Mouse (Mus musculus): ENCODE measurements around the gene Psmb2. TPM values are rescaled to one million over a fixed set of nuclear protein-coding genes. Genes with fewer than 3 reads are reported as not detected.
A peak's percentile ranks its signal among the peaks of the same experiment; 100 is the strongest.

The Psmb2 gene
- total RNA-seq (2017), result 38.3 and 42.8 TPM in 2 replicates

DNA sequence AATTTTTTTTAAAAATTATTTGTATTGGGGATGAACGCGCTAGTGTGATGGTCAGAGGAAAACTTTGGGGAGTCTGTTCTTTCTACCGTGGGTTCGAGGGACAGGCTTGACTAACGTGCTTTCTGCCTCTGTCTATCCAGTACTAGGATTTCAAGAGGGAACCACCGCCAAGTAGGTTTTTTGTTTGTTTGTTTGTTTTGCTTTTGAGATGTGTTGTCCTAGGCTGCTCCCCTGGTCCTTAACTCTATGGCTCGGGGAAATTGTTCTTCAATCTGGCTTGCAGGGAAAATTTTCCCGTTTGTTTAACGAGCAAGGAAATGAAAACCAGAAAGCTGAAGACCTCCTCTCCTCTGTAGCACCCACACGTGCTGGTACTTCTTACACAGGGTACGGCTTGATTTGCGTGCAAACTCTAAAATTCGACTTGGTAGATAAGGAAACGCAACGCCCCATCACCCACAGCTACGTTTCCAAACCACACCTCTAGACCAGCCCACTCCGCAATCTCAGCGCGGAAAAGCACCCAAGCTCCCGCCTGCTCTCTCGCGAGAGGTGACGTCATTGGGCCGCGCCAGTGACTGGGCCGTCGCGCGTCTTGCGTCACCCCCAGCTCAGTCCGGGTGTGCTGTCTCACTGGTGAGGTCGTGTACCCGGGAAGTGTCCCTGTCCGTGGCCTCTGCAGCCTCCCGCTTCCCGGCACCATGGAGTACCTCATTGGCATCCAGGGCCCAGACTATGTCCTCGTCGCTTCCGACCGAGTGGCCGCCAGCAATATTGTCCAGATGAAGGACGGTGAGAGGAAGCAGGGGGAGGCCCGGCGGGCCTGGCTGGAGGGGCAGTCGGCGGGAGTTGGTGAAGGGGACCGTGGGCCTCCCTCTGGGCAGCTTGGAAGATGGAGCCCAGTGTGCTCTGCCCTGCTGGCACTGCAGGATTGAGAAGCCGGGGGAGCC is at the start of gene Psmb2:
Gene Psmb2, plus strand, starts transcription at position 577 of the 950 bp plus-strand sequence.
- peak; percentile 97 for ATAC-seq (ENCODE audit: extremely low read depth, insufficient number of reproducible peaks, low FRiP score, poor library complexity, severe bottlenecking)

DNA sequence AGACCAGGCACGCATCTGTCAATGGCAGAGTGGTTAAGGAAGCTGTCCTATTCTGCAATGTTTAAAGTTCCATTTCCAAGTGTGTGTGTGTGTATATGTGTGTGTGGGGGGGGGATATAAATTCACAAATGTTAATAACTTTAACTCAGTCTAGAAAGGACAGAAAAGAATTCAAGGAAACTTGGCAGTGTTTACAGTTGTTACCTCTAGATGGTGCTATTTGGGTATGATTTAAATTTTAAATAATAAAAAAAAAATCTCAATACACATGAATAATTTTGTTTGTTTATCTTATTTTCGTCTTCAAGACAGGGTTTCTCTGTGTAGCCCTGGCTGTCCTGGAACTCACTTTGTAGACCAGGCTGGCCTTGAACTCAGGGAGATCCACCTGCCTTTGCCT is 45.5 kb upstream of the Psmb2 start:
- ATAC-seq (ENCODE audit: extremely low read depth, insufficient number of reproducible peaks, low FRiP score, poor library complexity, severe bottlenecking), result no peak

DNA sequence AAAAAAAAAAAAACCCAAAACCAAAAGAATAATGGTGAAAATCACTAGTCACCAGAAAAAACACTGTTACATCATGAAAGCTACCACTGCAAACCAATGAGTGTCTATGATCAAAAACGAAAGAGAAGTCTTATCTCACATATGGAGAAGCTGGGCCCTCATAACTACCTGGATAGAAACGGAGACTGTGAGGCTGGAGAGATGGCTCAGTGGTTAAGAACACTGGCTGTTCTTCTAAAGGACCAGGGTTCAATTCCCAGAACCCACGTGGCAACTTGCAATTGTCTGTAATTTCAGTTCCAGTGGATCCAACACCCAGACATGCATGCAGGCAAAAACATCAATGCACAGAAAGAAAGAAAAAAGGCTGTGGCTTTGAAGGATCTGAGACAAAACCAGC is 44.8 kb upstream of the Psmb2 start:
- no peak for ATAC-seq (ENCODE audit: extremely low read depth, insufficient number of reproducible peaks, low FRiP score, poor library complexity, severe bottlenecking)

DNA sequence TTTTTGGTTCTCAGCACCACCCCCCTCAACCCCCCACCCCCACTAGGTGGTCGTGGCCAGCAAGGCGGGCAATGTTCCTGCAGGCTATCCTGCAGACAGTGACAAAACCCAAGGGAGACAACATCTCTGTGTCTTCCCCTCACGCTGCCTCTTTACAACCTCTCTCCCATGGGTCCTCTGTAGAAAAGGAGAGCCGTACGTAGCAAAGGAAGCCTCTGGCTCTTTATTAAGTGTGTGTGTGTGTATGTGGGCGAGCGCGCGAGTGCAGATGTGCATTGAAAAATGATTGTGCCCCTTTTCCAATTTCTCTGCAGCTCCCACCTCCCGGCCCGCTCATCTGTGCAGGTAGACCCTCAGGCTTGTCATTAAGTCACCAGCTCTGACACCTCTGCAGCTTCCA is 41.1 kb upstream of the Psmb2 start:
- ATAC-seq (ENCODE audit: extremely low read depth, insufficient number of reproducible peaks, low FRiP score, poor library complexity, severe bottlenecking), result no peak

DNA sequence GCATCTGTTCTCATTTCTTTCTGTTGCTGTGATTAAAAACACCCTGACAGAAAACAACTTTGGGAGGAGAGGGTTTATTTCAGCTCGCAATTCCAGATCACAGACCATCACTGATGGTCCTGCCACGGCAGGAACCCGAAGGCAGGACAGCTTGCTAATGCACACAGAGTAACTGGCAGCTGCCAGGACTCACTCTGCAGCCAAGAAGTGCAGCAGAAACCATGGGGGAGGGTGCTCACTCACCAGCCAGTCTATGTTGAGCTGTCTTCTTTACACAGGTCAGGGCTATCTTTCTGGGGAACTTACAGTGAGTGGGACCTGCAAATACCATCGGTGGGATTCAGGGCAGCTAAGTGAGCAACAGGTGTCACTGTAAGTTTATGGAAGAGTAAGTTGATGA is 40.0 kb upstream of the Psmb2 start:
- no peak for ATAC-seq (ENCODE audit: extremely low read depth, insufficient number of reproducible peaks, low FRiP score, poor library complexity, severe bottlenecking)

DNA sequence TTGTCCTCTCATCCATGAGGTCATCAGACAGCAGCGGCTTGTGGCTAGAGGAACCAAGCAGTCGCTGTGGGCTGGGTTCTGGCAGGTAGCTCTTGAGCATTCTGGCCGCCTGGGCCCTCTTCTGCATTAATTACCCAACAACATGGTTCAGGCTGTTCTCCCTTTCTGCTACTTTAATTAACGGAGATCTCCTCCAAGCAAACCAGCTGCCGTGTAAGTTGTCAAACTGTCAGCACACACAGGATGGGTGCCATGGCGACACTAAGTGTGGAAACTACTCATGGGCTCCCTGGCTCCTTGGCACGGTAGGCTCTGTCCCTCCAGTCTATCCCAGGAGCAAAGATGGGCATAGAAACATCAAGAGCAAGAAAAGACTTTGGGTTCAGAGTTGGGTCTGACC is 38.1 kb upstream of the Psmb2 start:
- no peak for ATAC-seq (ENCODE audit: extremely low read depth, insufficient number of reproducible peaks, low FRiP score, poor library complexity, severe bottlenecking)

DNA sequence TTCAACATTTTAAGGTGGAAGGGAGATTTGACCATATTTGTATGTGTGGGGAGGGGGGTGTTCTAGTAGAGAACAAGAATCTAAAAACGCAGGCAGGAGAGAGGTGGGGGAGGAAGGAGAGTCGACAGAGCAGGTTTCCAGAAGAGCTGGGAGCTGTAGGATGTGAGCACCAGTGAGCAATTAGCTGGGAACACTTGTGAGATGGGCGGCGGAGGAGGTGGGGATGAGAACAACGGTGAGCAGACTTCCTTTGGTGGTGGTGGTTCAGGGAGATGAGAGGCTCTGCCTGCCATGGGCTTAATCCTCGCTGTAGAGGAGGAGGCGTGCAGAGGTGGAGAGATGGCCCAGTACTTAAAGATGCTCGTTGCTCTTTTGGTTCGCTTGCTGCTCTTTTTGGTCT is 35.5 kb upstream of the Psmb2 start:
- no peak for ATAC-seq (ENCODE audit: extremely low read depth, insufficient number of reproducible peaks, low FRiP score, poor library complexity, severe bottlenecking)

DNA sequence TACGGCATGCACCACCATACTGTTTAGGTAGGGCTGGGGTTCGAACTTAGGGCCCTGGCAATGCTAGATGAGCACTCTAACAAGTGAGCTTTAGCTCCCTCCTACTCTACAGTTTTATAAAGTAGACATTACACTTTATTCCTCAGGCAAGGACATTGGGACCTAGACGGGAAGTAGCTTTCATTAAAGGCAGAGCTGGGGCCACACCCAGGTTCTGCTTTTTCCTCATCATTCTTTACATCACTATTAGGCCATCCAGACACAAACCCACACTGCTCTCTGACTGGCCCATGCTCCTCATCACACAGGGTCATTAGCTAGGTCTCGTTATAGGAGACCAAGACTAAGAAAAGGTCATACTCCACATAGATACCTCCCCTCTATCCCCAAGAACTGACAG is 33.6 kb upstream of the Psmb2 start:
- ATAC-seq (ENCODE audit: extremely low read depth, insufficient number of reproducible peaks, low FRiP score, poor library complexity, severe bottlenecking), result no peak

DNA sequence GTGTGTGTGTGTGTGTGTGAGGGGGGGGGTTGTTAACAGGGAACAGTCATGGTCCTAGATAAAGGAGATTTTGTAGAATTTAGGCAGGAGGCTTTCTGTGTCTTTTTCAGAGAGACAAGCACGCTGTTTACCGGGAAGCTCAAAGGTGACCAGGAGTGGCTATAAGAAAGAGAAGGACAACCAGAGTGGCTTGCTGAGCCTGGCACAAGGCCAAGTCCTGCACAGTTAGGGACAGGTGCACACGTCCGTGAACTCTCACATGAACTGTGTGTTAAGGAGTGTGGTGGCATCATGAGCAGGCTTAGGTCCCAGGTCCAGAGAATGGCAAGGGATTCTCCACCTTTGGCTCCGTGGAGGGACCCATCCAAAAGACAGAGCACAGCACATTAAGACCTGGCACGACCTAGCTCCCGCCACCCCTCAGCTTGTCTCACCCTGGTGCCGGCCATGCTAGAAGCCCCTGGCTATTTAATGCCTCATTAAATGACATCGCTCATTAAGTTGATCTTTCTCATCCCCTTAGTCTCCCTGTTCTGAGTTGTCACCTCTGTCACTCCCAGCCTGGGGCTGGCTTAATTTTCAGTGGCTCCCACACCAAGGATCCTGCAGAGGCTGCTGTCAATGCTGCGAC is 33.0 kb upstream of the Psmb2 start:
- no peak for ATAC-seq (ENCODE audit: extremely low read depth, insufficient number of reproducible peaks, low FRiP score, poor library complexity, severe bottlenecking)

DNA sequence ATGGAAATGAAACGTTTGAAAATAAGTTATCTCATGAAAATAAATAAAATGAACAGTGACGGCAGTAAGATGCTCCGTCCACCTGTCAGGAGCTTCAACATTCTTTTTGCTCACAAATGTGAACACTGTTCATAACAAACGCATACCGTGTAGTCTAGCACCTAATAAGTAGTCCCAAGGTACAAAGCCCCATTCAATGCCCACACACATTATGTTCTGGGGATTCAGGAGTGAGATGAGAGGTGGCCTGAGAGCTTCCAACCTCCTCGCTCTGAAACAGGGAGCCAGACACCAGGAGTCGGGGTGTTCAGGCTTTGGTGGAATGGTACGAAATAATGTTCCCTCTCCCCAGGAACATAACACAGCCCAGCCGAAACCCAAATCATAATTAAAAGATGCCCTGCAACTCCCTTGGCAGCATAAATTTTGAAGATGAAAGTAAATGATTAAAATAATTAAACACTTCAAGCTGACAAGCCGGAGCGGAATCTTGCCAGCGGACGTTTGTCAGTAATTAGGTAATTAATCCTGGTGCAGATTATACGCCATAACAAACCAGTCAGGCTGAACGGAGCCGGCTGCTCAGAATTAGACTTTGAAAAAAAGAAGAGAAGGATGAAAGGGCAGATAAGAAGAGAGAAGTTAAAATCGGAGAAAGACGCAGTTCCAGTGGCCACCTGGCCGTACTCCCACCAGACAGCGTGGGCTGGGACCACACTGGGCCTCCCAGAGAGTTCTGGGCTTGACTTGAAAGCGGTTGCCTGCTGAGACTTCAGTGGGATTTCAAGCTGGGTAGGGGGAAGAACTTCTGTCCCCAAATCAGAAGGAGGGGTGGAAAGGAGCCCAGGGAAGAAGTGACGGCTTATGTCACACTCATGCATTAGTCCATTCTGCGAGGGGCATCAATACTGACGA is 29.2 kb upstream of the Psmb2 start:
- no peak for ATAC-seq (ENCODE audit: extremely low read depth, insufficient number of reproducible peaks, low FRiP score, poor library complexity, severe bottlenecking)

DNA sequence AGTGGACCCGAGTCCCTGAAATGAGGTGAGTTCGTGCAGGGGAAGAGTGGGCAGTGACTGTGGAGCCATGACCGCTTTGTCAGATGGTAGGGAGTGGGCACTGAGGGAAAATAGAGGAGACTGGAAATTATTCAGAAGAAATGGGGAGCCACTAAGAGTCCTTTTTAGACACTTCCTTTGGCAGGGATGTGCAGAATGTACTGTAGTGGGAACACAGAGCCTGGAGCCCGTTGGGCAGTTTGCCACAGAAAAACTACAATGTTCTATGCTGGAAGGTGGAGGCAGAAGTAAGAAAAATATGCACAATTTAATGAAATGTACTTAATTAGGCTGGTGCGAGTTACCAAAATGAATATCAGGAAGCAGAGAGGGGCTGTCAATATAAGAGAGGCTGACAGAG is 24.3 kb upstream of the Psmb2 start:
- ATAC-seq (ENCODE audit: extremely low read depth, insufficient number of reproducible peaks, low FRiP score, poor library complexity, severe bottlenecking), result no peak

DNA sequence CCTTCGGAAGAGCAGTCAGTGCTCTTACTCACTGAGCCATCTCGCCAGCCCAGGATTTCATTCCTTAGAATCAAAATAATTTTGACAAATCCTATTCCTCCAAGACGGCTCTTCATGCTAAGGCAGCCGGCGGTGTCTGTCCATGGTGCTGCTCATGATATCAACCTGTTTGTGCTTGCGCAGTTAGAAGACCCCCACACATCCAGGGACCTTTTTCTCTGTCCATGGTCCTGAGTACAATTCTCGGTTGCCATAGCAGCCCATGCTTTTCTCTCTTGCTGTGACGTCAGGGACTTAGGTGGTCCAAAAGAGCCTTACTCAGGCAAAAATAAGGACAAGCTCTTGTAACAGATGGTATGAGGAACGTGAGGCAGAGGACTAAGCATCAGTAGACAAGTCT is 22.1 kb upstream of the Psmb2 start:
- no peak for ATAC-seq (ENCODE audit: extremely low read depth, insufficient number of reproducible peaks, low FRiP score, poor library complexity, severe bottlenecking)

DNA sequence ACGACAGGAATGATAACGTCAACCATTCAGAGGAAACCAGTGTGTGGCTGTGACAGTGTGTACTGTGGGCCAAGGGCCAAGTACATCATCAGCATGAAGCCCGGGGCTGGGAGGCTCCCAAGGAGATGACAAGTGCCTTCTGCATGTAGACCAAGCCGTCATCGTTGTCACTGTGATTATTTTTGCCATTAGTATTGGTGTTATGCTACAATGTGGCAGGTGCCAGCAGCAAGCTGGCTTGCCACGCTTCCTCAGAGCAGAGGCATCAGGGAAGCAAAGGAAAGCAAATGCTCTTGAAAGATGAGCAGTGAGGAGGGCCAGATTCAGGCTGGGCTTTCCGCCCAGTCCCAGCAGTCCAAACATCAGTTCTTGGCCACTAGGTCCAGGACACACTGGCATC is 16.2 kb upstream of the Psmb2 start:
- no peak for ATAC-seq (ENCODE audit: extremely low read depth, insufficient number of reproducible peaks, low FRiP score, poor library complexity, severe bottlenecking)

DNA sequence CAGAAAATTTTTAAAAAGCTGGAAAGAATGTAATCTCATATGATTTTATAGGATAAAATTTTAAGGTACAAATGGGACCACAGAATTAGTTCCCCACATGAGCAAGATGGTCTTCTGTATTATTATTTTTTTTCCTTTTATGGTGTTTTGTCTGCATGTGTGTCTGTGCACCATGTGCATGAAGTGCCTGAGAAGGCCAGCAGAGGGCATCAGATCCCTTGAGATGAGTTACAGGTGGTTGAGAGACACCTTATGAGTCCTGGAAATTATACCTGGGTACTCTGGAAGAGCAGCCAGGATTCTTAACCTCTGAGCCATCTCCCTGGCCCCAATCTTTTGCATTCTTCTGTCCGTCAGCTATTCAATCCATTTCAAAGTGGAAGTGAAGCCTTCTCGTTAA is 10.4 kb upstream of the Psmb2 start:
- no peak for ATAC-seq (ENCODE audit: extremely low read depth, insufficient number of reproducible peaks, low FRiP score, poor library complexity, severe bottlenecking)

DNA sequence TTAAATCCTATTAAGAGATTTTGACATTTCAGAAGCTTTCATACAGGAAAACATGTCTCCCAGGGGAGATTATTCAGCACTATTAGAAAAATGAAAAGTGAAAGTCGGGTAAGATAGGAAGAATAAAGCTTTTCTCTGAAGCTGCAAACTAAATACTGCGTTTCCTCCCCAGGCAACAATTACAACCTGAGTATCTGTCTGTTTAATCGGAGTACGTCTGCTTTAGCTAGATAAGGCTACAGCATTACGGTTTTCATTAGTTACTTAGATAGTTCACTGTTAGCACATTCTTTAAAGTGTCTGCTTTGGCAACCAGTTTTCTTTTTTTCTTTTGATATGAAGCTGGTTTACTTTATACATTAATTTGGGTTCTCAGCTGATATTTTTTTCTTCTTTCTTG is 4.9 kb downstream of the Psmb2 start:
- ATAC-seq (ENCODE audit: extremely low read depth, insufficient number of reproducible peaks, low FRiP score, poor library complexity, severe bottlenecking), result no peak

DNA sequence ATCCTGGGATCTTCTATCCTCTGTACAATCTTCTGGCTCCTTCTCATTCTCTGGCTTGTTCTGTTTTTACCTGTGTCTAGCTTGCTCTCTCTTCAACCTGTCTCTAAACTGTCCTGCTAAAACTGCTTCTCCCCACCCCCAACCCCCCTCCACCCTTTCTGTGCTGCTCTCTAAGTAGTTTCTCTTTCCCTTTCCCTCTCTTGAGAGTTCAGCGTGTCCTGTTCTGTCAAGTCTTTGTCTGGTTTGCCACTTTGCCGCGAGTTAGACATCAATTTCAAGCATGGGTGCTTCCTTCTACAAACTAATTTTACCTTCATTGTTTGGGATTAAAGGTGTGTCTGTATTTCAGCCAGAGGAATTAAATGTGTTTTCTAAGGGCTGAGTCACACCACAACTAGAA is 5.7 kb downstream of the Psmb2 start:
- ATAC-seq (ENCODE audit: extremely low read depth, insufficient number of reproducible peaks, low FRiP score, poor library complexity, severe bottlenecking), result no peak

DNA sequence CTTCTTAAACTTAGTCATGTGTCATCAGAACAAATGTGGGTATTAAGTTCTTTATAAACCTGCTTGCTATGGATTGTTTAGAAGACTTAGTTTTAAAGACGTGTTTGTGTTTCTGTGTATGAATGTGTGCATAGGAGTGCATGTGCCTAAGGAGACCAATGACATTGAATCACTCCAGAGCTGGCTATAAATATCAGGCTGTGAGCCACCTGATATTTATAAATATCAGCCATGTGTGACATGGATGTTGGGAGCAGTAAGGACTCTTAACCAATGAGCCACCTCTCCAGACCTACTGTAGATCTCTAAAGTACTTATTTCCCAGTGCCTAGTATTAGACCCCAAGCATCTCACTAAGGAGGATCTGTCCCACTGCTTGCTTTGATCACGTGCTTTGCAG is 12.0 kb downstream of the Psmb2 start:
- ATAC-seq (ENCODE audit: extremely low read depth, insufficient number of reproducible peaks, low FRiP score, poor library complexity, severe bottlenecking), result no peak

DNA sequence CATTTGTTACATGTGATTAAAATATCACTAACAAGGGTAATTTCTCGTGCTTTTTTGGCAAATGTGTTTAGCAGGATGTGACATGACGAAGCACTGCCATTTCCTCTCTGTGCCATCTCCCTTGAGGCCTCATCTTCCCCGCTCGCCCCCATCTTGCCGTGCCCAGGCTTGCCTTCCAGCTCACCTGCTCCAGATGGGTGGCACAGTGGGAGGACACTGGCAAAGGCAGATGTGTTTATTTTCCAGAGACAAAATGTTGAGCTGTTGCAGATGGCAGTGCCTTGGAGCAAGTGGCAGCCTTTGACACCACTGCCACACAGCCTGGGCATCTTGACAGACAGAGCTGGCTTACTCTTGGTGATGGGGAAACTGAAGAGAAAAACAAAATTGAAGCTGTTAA is 15.6 kb downstream of the Psmb2 start:
- no peak for ATAC-seq (ENCODE audit: extremely low read depth, insufficient number of reproducible peaks, low FRiP score, poor library complexity, severe bottlenecking)

DNA sequence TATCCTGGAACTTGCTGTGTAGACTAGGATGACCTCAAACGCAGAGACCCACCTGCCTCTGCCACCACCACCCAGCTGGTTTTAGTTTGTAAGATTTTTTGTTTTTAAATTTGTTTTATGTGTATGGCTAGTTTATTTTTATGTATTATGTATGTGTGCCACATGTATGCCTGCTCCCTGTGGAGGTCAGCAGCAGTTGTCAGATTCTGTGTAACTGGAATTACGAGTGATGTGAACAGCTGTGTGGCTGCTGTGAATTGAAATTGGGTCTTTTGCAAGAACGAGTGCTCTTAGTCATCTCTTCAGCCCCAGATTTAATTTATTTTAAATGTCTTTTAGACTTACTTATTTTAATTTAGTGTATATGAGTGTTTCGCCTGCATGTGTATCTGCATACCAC is 19.5 kb downstream of the Psmb2 start:
- no peak for ATAC-seq (ENCODE audit: extremely low read depth, insufficient number of reproducible peaks, low FRiP score, poor library complexity, severe bottlenecking)

All from neutrophil, adult 5-6 weeks (primary cell).